Mouse (Mus musculus) heart, adult 2 months (tissue): ENCODE data around the gene Narfl.

Experiments used
- CTCF ChIP-seq: fragments of 200-600 bp; IDR thresholded peaks from 2 replicates; pipeline ENCODE4 v1.8.1; 2022; ENCODE audit warnings: antibody characterized with exemption, mild to moderate bottlenecking, moderate library complexity
- EP300 ChIP-seq: fragments of 200-500 bp; IDR thresholded peaks from 2 replicates; pipeline ENCODE4 v1.6.1; 2011; ENCODE audit warnings: low read depth, low read length, control low read depth; ENCODE audit not compliant: insufficient read depth
- POLR2A ChIP-seq: fragments of 200-500 bp; IDR thresholded peaks from 2 replicates; pipeline ENCODE4 v1.6.1; 2011; ENCODE audit warnings: mild to moderate bottlenecking, low read depth, low read length, control low read depth; ENCODE audit not compliant: insufficient read depth

GRCm38 (mm10) chr17:25761561-25761970 is 12.0 kb upstream of the Narfl start:
- no peak for TF ChIP-seq CTCF
- no peak for TF ChIP-seq POLR2A
- no peak for TF ChIP-seq EP300
